Mouse (Mus musculus): ENCODE results near the gene Lsm7. TPM values are rescaled to one million over a fixed set of nuclear protein-coding genes. Genes with fewer than 3 reads are reported as not detected.

Lsm7 gene
- polyA plus RNA-seq (2012; rRNA removed): 183 and 185 TPM in 2 replicates

DNA sequence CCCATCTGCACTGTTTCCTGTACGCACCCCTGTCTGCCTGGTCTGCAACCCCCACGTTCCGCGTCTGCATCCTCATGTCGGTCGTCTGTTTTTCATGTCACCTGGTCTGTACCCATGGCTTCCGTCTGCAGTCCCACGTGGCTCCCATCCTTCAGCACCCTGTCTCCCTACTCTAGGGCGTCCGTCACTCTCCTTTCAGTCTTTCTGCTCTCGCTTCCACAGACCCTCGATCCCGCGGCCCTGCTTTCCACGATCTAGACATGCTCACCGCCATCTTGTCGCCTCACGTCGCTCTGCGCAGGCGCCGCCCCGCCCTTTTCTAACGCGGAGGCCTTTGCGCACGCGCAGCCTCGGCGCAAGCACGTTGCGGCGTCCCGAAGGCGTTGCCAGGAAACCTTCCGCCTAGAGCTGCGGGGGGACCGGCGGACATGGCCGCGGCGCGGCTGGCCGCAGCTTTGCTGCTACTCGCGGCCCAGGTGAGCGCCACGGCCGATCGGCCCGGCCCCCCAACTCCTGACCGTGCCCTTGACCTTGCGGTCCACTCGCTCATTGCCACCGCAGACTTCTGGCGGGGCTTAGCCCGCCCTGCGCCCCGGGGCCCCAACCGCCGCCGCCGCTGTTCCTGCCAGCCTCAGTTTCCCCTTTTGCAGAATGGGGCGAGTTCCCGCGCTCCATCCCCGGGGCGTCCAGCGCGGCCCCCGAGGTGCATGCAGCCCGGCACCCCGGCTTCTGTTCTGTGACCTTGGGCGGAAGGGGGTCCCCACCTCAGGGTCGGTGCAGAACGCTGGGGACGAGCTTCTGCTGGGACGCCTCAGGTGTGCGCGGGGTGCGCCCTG, at the start of gene Lsm7, which contains the start of gene Sppl2b:
Lsm7 (minus strand) TSS at position 297 of the 836 bp plus-strand sequence.
Sppl2b (plus strand) TSS at position 363 of the 836 bp plus-strand sequence.

DNA sequence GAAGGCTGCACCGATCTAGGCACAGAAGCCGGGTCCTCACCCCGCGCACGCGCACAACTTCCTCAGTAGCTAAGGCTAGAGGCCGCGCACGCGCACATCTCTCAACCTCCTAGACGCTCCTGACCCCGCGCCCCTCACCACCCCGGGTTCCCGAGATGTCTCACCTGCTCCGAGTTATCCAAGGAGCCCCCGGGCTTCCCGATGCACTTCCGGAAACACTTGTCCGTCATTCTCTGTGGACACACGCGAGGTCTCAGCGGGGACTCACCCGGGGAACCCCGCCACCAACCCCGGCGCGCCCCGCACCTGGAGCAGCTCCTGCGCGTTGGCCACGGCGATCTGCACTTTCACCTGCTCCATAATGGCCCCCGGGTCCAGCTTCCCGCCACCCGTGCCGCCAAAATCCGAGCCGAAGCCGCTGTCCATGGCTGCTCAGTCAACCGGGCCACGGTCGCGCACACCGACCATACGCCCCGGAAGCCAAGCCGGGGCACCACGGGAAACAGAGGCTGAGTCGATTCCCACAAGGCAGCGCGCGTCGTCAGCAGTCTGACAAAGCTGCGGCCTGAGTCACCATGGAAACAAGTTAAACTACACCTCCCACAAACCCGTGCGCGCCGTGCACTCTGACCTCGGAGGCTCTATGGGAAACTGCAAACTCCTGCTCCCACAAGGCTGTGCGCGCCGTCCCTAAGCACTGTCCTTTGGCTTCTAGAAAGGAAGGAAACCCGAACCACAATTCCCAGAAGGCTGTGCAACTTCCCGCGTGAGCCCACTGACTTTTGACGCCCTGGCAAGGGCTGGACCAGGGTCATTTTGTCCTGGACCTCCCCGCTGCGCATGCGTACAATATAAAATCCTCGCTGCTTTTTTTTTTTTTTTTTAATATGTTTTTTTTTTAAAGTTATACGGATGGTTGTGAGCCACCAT, 45.6 kb upstream of the Lsm7 start, which contains the start of gene Timm13:
Timm13 (minus strand) TSS at position 652 of the 930 bp plus-strand sequence.

DNA sequence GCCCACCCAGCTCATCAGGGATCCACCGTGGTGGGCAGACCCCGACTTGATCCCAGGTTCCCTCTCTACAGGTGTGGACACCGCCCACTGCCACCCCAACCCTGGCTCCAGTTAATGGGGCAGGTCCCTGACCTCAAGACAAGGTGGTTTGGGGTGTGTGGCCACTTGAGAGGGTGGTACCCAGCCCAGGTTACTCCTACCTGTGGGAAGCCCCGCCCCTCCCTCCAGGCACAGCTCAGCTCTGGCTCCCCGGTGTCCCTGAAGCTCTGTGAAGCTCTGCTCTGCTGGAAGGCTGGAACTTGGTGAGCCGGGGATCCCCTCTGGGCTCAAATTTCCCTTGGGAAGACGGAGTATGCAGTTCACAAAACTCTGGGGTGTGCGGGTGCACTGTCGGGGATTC, 16.6 kb upstream of the Lsm7 start, which contains the start of gene Tmprss9:
Tmprss9 (plus strand) TSS at position 268 of the 400 bp plus-strand sequence.

DNA sequence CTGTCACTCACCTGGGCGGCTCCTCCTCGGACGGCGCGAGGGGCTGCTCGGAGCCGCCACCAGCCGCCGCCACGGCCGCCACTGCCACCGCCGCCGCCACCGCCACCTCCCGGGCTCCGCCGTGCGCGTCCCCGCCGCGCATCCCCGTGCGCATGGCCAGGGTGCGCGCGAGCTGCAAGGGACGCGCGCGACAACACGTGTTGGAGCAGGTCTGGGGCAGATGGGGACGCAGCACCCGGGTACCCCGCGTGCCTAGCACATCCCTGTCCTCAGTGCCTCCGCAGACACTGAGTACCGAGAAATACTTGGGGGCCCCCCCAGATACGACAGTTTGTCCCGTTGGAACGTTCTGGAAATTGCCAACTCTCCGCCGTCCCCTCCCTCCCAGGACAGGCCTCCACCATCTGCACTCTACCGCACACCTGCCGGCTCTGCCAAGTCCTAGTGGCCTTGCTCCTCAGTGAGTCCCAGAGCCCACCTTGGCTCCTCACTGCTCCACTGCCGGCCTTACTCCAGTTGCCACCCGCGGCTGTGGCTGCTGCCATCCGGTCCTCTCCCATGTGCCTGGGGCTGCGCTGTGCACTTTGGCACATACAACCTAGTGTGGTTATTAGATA, 11.0 kb downstream of the Lsm7 start, which contains the start of gene Lingo3:
Lingo3 (minus strand) TSS at position 109 of the 617 bp plus-strand sequence.

DNA sequence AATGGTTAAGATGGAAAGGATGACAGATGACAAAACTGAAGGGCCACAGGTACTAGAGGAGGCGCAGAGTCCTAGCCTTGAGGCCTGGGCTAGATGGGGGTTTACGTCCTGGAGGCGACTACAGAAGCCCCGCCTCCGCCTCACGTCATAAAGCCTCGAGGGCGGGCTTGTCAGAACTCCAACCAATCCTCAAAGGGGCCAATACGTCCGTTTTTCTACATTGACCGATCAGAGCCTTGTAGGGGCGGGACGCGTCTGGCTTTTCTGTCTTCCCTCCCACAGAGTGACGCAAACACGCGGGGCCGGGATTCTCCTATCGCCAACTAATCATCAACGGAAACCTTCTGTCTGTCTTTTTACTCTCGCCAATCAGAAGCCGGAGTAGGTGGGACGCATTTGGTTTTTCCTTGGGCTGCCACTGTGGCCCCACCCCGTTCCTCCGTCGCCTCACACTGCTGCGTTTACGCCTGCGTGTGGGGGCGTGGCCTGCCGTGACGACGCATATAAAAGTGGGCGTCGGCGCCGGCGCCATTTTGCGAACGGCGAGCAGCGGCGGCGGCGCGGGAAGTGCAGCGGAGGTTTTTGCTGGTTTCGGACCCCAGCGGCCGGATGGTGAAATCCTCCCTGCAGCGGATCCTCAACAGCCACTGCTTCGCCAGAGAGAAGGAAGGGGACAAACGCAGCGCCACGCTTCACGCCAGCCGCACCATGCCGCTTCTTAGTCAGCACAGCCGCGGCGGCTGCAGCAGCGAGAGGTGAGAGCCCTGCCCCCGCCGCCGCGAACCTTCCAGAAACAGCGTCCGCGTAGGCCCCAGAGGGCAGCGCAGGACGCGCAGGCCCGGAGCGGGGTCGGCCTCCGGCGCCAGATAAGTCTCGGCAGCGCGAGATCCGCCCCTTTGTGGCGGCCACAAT, 28.6 kb downstream of the Lsm7 start, which contains the start of gene Oaz1:
Oaz1 (plus strand) TSS at position 506 of the 912 bp plus-strand sequence.

DNA sequence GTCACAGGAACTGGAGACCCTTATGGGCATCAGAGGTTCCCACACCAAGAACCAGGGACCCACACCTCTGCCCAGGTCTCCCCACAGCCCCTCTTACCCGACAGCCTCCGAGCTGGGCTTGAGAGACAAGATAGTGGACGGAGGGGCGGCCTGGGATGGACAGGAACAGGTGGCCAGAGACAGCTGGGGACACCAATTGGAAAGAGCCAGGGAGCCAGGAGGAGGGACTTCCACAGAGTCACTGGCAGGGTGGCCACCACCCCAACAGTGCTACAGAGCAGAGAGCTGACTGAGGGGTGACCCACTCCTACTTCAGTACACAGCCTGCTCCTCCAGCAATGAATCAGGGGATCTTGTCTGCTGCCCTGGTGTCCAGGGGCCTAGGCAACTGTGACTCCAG, 41.6 kb downstream of the Lsm7 start, which contains the start of gene Jsrp1:
Jsrp1 (minus strand) TSS at position 133 of the 400 bp plus-strand sequence.

DNA sequence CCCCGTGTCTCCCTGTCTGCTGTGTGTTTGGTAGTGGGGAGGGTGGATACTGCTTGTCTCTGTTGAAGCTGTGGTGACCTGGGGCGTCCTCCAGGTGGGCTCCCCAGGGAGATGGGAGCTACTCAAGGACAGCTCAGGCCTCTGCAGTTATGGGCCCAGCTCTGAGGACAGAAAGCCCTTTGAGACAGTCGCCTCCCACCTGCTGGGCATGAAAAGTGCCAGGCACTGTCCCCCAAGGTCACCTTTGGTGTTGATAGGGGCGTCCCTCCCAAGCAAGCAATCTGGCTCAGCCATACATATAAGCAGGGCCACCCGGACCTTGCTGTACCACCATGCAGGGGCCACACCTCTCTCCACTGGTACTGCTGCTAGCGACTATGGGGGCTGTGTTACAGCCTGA, 50.1 kb downstream of the Lsm7 start, which contains the start of gene Amh:
Amh (plus strand) TSS at position 328 of the 400 bp plus-strand sequence.

Other genes with a start within 250 kb of the Lsm7 start
- 4.1 and 4.6 TPM in 2 replicates for gene Gm49322, start 249.2 kb downstream of the Lsm7 start, polyA plus RNA-seq (2012; rRNA removed)
- gene Csnk1g2, start 232.4 kb downstream of the Lsm7 start, polyA plus RNA-seq (2012; rRNA removed): 331 and 342 TPM in 2 replicates
- 158 and 164 TPM in 2 replicates for gene Btbd2, start 198.1 kb downstream of the Lsm7 start, polyA plus RNA-seq (2012; rRNA removed)
- gene Mknk2, start 177.1 kb downstream of the Lsm7 start, polyA plus RNA-seq (2012; rRNA removed): 264 and 300 TPM in 2 replicates
- 39.8 and 44.2 TPM in 2 replicates for gene Mob3a, start 153.2 kb downstream of the Lsm7 start, polyA plus RNA-seq (2012; rRNA removed)
- 58.7 and 66.7 TPM in 2 replicates for gene Izumo4, start 153.0 kb downstream of the Lsm7 start, polyA plus RNA-seq (2012; rRNA removed)
- gene Ap3d1, start 112.9 kb downstream of the Lsm7 start, polyA plus RNA-seq (2012; rRNA removed): 146 and 168 TPM in 2 replicates
- 45.9 and 51.9 TPM in 2 replicates for gene Dot1l, start 100.0 kb downstream of the Lsm7 start, polyA plus RNA-seq (2012; rRNA removed)
- gene Sf3a2, start 57.0 kb downstream of the Lsm7 start, polyA plus RNA-seq (2012; rRNA removed): 70.1 and 97.6 TPM in 2 replicates
- gene Plekhj1, start 56.6 kb downstream of the Lsm7 start, polyA plus RNA-seq (2012; rRNA removed): 86.4 and 95.0 TPM in 2 replicates
- 323 and 349 TPM in 2 replicates for gene Amh, start 50.0 kb downstream of the Lsm7 start, polyA plus RNA-seq (2012; rRNA removed)
- 1.9 and 2.4 TPM in 2 replicates for gene Jsrp1, start 41.7 kb downstream of the Lsm7 start, polyA plus RNA-seq (2012; rRNA removed)
- gene Oaz1, start 28.6 kb downstream of the Lsm7 start, polyA plus RNA-seq (2012; rRNA removed): 1,197 and 1,370 TPM in 2 replicates
- gene Lingo3, start 11.2 kb downstream of the Lsm7 start, polyA plus RNA-seq (2012; rRNA removed): 0.14 and 0.44 TPM in 2 replicates
- 152 and 173 TPM in 2 replicates for gene Sppl2b, start 66 bp upstream of the Lsm7 start, polyA plus RNA-seq (2012; rRNA removed)
- 0.85 and 0.89 TPM in 2 replicates for gene Tmprss9, start 16.6 kb upstream of the Lsm7 start, polyA plus RNA-seq (2012; rRNA removed)
- 253 and 261 TPM in 2 replicates for gene Timm13, start 45.8 kb upstream of the Lsm7 start, polyA plus RNA-seq (2012; rRNA removed)
- 30.4 and 33.2 TPM in 2 replicates for gene Lmnb2, start 63.0 kb upstream of the Lsm7 start, polyA plus RNA-seq (2012; rRNA removed)
- gene Gadd45b, start 74.9 kb upstream of the Lsm7 start, polyA plus RNA-seq (2012; rRNA removed): 61.8 and 62.6 TPM in 2 replicates
- 5.9 and 6.7 TPM in 2 replicates for gene Gng7, start 159.7 kb upstream of the Lsm7 start, polyA plus RNA-seq (2012; rRNA removed)
- gene Diras1, start 170.5 kb upstream of the Lsm7 start, polyA plus RNA-seq (2012; rRNA removed): 0.20 and 0.25 TPM in 2 replicates
- gene Slc39a3, start 182.2 kb upstream of the Lsm7 start, polyA plus RNA-seq (2012; rRNA removed): 54.7 and 57.3 TPM in 2 replicates
- gene Sgta, start 205.0 kb upstream of the Lsm7 start, polyA plus RNA-seq (2012; rRNA removed): 318 and 335 TPM in 2 replicates
- 133 and 135 TPM in 2 replicates for gene Thop1, start 214.8 kb upstream of the Lsm7 start, polyA plus RNA-seq (2012; rRNA removed)
- gene Creb3l3, start 243.7 kb upstream of the Lsm7 start, polyA plus RNA-seq (2012; rRNA removed): 4.3 and 7.6 TPM in 2 replicates

All from ovary, adult 2 months (tissue).